Mouse (Mus musculus): ENCODE measurements around the gene Card14. TPM values are rescaled to one million over a fixed set of nuclear protein-coding genes. Genes with fewer than 3 reads are reported as not detected.
A peak's percentile ranks its signal among the peaks of the same experiment; 100 is the strongest.
"Not testable (repeated sequence)": the region's sequence is repeated elsewhere in the genome, so short reads cannot be mapped to it uniquely, and the experiment has no call there.

Gene Card14
- polyA plus RNA-seq, 1 experiment from 2014 or later: 5.3 TPM

DNA sequence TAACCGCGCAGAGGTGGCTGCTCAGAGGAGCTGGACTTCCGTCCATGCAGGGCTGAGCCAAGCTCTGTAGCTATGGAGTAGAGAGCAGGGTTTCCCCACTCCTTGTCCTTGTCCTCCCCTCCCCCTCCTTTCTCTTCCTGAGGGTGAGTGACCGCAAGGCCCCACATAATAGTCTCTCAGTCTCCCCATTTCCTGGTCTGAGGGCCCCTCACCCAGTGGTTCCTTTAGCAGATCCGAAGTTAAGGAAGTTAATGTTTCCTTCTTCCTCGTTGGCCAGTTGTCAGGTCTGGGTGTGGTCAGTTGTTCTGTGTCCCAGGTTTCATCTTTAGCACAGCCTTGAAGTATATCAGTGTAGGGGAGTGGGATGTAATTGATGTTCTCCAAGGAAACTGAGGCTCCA is 67.9 kb downstream of the Card14 start:
- no peak overlapping the region for H3K4me2 ChIP-seq
- no peaks in the 10 kb centered on the region for H3K9me3 ChIP-seq
- H3K4me1 ChIP-seq: no peaks in the 10 kb centered on the region
- peaks cover 38% of the 10 kb centered on the region for H3K36me3 ChIP-seq
- no peak overlapping the region for H3K4me3 ChIP-seq
- WGBS: 76% methylated on average over 6 of the region's 6 CpGs
- H3K27ac ChIP-seq: no peak overlapping the region
- no peak for ATAC-seq (ENCODE audit: insufficient number of reproducible peaks, low FRiP score, low TSS enrichment, low read depth)
- 0 out of 2 replicates have a peak overlapping the region, but pooled peaks have one; percentile 0 for H3K9ac ChIP-seq
- no peaks in the 10 kb centered on the region for H3K27me3 ChIP-seq

DNA sequence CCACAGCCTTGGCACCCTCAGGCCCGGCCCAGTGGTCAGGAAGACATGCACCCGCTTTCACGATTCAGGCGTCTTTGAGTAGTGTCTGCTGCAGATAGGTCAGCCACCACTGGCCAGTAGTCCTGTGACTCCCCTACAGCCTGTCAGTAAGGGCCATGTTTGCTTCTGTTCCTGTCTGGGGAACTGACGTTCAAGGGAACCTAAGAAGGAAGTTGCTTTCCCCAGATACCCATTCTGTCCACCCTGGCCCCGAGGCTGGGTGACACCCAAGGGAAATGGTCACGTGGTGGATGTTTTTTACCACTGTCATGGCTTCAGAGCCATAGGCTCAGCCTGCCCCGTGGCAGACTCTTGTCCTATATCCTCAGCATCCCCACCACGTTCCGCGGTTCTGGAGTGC is 69.8 kb downstream of the Card14 start:
- Histone ChIP-seq H3K9me3 (no peaks in the 10 kb centered on the region), H3K4me1 (no peaks in the 10 kb centered on the region), H3K9ac (no peak overlapping the region), H3K4me2 (no peak overlapping the region), H3K36me3 (peaks cover 43% of the 10 kb centered on the region), H3K4me3 (no peak overlapping the region), H3K27me3 (no peaks in the 10 kb centered on the region), H3K27ac (no peak overlapping the region)
- no peak for ATAC-seq (ENCODE audit: insufficient number of reproducible peaks, low FRiP score, low TSS enrichment, low read depth)
- WGBS: 93% methylated on average over 11 of the region's 11 CpGs

DNA sequence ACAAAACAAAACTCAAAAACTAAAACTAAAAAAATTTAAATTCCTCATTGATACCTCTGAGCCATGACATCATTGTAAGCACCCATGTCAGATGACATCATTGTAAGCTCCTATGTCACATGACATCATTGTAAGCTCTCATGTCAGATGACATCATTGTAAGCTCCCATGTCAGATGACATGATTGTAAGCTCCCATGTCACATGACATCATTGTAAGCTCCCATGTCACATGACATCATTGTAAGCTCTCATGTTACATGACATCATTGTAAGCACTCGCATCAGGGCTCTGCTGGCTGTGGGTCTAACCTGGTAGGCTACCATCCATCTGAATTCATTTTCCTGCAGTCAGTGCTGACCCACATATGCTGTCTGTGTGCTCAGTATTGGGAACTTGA is 71.0 kb downstream of the Card14 start:
- WGBS: 75% methylated on average over 1 of the region's 1 CpGs
- Histone ChIP-seq H3K4me3 (no peak overlapping the region), H3K9me3 (no peaks in the 10 kb centered on the region), H3K27ac (no peak overlapping the region), H3K9ac (no peak overlapping the region), H3K36me3 (peaks cover 43% of the 10 kb centered on the region), H3K4me2 (no peak overlapping the region), H3K27me3 (no peaks in the 10 kb centered on the region), H3K4me1 (no peaks in the 10 kb centered on the region)
- no peak for ATAC-seq (ENCODE audit: insufficient number of reproducible peaks, low FRiP score, low TSS enrichment, low read depth)

DNA sequence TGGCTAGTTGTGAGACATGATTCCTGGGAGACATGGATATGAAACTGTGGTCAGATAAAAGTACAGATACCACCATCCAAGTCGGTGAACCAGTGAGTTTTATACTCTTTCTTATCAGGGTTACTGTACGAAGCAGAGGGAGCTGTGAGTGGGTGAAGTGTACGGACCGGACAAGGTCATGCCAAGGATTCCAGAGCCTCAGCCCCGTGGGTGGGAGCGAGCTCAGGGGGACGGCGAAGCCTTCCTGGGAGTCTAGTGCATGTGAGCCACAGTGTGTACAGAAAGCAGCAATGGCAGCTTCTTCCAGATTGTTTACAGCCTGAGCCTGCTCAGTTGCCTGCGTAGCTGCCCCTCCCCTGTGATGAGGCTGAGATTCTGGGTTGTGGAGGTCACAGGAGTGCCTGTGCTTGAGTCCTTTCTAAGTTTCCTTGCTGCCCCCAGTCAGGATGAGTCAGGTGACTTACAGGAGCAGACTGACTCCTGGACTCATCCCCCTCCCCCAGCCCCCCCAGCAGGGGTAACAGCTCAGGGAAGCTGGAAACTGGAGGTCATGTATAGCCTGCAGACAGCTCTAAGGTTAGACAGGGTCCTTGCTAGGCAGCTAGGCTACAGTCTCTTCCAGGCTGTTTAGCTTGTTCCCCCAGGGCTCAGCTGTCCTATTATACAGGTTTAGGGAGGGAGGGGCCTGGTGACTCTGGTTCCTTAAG is 74.2 kb downstream of the Card14 start:
- no peak for ATAC-seq (ENCODE audit: insufficient number of reproducible peaks, low FRiP score, low TSS enrichment, low read depth)
- H3K36me3 ChIP-seq: peaks cover 37% of the 10 kb centered on the region
- no peak overlapping the region for H3K9ac ChIP-seq
- WGBS: 73% methylated on average over 9 of the region's 9 CpGs
- no peaks in the 10 kb centered on the region for H3K27me3 ChIP-seq
- H3K27ac ChIP-seq: no peak overlapping the region
- no peaks in the 10 kb centered on the region for H3K9me3 ChIP-seq
- no peaks in the 10 kb centered on the region for H3K4me1 ChIP-seq
- no peak overlapping the region for H3K4me3 ChIP-seq
- no peak overlapping the region for H3K4me2 ChIP-seq

DNA sequence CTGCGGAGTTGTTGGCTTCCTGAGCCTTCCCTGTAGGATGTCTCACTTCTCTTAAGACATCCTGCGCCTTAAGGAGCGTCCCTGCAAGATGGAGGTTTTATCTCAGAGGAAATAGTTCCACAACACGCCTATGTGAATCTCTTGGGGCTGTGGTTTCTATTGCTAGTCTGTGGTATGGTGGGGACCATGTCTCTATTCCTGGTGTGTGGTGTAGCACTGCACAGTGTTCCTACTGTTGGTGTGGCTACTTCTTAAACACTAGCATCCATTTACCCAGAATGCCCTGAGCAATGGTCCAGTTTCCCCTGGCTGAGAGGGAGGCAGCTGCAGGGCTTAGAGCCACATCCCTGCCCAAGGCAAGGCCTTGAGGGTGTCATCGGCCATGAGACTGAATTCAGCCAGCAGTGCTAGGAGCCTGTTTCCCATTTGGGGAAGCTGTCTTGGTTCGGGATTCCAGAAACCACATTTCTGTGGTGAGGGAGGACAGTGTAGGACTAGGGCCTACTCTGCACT is 74.8 kb downstream of the Card14 start:
- WGBS: 70% methylated on average over 6 of the region's 6 CpGs
- Histone ChIP-seq H3K9ac (no peak overlapping the region), H3K9me3 (no peaks in the 10 kb centered on the region), H3K4me1 (no peaks in the 10 kb centered on the region), H3K4me2 (no peak overlapping the region), H3K27ac (no peak overlapping the region), H3K4me3 (no peak overlapping the region), H3K27me3 (no peaks in the 10 kb centered on the region), H3K36me3 (peaks cover 33% of the 10 kb centered on the region)
- ATAC-seq (ENCODE audit: insufficient number of reproducible peaks, low FRiP score, low TSS enrichment, low read depth): no peak

DNA sequence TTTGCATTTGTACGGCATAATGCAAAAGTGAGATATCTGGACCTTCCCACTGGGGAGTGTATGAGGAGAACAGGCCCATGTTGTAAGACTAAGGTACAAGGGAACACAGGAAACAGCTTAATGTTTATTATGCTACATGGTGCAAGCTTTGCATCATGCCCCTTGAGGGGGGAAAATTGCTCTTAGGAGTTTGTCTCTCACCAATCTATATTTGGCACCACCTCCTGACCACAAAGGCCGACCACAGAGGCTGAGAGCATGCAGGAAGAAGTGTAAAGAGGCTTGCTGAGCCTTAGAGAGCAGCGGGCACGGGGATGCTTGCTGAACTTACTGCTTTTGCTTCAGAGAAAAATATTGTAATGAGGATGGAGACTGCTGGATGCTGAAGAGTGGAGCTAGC is 77.3 kb downstream of the Card14 start:
- Histone ChIP-seq H3K27ac (no peak overlapping the region), H3K9ac (no peak overlapping the region), H3K4me1 (peaks cover 5% of the 10 kb centered on the region), H3K9me3 (no peaks in the 10 kb centered on the region), H3K36me3 (peaks cover 10% of the 10 kb centered on the region), H3K4me2 (no peak overlapping the region), H3K4me3 (no peak overlapping the region), H3K27me3 (peaks cover 22% of the 10 kb centered on the region)
- ATAC-seq (ENCODE audit: insufficient number of reproducible peaks, low FRiP score, low TSS enrichment, low read depth): no peak
- 72% methylated on average over 4 of the region's 4 CpGs for WGBS

DNA sequence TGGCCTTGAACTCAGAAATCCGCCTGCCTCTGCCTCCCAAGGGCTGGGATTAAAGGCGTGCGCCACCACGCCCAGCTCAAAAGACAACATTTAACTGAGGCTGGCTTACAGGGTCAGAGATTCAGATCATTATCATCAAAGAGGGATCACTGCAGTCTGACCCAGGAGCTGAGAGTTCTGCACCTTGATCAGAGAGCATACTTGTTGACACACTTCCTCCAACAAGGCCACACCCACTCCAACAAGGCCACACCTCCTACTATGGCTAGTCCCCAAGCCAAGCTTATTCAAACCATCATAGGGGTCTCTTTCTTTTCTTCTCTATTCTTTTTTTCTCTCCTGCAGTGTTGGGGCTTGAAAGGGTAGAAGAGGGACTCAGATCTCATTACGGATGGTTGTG is 78.7 kb downstream of the Card14 start:
- Histone ChIP-seq H3K9ac (no peak overlapping the region), H3K4me1 (peaks cover 16% of the 10 kb centered on the region), H3K27ac (no peak overlapping the region), H3K4me3 (no peak overlapping the region), H3K36me3 (peaks cover 2% of the 10 kb centered on the region; the same call in 1 of the 2 replicates), H3K27me3 (peaks cover 29% of the 10 kb centered on the region), H3K9me3 (no peaks in the 10 kb centered on the region), H3K4me2 (no peak overlapping the region)
- ATAC-seq (ENCODE audit: insufficient number of reproducible peaks, low FRiP score, low TSS enrichment, low read depth): no peak
- 93% methylated on average over 5 of the region's 5 CpGs for WGBS

DNA sequence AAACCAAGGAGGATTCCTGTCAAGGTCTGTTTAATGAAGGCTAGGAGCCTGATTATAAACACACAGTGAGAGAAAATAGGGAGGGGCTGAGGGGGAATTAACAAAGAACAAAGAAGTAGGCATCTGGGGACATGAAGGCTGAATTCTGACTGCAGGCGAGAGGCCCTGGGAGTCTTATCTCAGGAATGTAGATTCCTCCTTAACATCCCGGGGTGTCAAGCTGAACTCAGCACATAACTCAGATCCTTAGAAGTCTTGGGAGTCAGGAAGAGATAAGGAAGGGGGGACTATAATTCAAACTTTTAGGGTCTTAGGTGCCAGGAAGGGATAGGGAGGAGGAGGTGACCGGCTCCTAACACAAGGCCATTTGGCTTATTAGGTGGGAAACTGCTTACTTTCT is 79.7 kb downstream of the Card14 start:
- not testable (repeated sequence) for H3K27ac ChIP-seq; H3K4me2 ChIP-seq; H3K9me3 ChIP-seq; ATAC-seq (ENCODE audit: insufficient number of reproducible peaks, low FRiP score, low TSS enrichment, low read depth); H3K9ac ChIP-seq; H3K36me3 ChIP-seq; H3K4me3 ChIP-seq
- 14% methylated on average over 3 of the region's 3 CpGs for WGBS
- Histone ChIP-seq H3K4me1 (peaks cover 23% of the 10 kb centered on the region), H3K27me3 (peaks cover 38% of the 10 kb centered on the region)

DNA sequence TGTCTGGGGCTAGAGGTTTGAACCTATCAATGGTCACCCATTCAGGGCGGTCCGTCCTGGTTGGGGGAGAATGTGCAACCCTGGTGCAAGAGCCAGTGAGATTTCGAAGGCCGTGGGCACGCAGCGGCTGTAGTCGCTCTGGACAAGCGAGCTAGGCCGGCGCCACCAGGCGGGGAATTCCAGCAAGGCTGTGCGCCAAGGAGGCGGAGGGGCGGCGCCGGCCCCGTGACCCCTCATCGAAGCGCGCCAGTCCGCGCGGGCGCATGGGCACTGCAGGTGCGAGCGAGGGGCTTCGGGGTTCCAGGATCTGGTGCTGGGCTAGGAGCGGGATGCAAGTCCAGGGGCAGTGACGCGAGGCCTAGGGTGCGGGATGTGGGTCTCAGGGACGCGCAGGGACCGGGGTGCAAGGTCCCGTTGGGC is 82.3 kb downstream of the Card14 start:
- peak; percentile 57 for ATAC-seq (ENCODE audit: insufficient number of reproducible peaks, low FRiP score, low TSS enrichment, low read depth)
- peak overlapping the region; percentile 83 for H3K27ac ChIP-seq

DNA sequence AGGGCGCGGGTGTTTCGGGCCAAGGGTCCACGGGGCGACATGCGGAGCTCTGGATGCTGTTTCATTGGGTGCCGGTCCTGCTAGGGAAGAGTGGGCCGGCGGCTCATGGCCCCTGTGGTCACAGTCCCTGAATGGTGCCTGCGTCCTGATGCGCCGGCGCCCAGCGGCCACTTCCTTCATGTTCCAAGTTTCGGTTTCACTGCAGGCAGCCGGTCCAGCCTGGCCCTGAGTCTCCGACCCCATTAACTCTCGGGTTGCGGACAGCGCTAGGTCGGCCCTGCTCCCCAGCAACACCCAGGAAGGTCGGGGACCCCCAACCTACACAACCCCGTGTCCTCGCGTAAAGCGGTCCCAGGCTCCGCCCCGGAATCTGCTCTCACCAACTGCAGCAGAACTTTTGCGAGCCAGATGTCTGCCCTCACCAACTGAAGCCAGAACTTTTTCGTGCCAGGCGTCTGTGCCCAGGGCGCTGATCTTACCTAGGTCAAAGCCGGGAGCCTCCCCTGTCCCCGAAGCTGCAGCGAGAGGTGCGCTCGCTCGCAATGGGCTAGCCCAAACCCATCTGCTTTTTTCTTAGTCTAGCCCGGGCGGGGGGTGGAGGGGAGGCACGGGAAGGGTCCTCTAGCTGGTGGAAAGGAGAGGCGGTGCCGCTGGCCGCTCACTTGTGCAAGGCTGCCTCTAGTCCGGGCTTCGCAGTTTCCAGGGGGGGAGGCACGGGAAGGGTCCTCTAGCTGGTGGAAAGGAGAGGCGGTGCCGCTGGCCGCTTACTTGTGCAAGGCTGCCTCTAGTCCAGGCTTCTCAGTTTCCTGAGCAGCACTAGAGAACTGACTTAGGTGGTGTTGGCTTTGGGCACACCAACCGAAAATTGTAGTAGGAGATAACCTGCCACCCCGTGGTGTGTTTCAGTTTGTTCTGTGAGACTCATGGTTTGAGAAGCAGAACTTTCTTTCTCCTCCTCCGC is 83.0 kb downstream of the Card14 start:
- H3K9ac ChIP-seq: peak overlapping the region; percentile 58
- H3K4me3 ChIP-seq: peak overlapping the region; percentile 68
- H3K4me1 ChIP-seq: peaks cover 39% of the 10 kb centered on the region
- no peaks in the 10 kb centered on the region for H3K36me3 ChIP-seq
- peak overlapping the region; percentile 96 for H3K4me2 ChIP-seq
- no peak for ATAC-seq (ENCODE audit: insufficient number of reproducible peaks, low FRiP score, low TSS enrichment, low read depth)
- H3K27me3 ChIP-seq: peaks cover 53% of the 10 kb centered on the region
- H3K9me3 ChIP-seq: no peaks in the 10 kb centered on the region
- H3K27ac ChIP-seq: peak overlapping the region; percentile 83
- 2% methylated on average over 53 of the region's 53 CpGs for WGBS

More for the DNA sequence above, 82.3 kb downstream of the Card14 start:
- WGBS: 2% methylated on average over 35 of the region's 35 CpGs
- Histone ChIP-seq H3K9me3 (no peaks in the 10 kb centered on the region), H3K36me3 (no peaks in the 10 kb centered on the region), H3K4me2 (peak overlapping the region; percentile 96), H3K4me3 (peak overlapping the region; percentile 68), H3K27me3 (peaks cover 47% of the 10 kb centered on the region), H3K4me1 (peaks cover 39% of the 10 kb centered on the region), H3K9ac (peak overlapping the region; percentile 58)

DNA sequence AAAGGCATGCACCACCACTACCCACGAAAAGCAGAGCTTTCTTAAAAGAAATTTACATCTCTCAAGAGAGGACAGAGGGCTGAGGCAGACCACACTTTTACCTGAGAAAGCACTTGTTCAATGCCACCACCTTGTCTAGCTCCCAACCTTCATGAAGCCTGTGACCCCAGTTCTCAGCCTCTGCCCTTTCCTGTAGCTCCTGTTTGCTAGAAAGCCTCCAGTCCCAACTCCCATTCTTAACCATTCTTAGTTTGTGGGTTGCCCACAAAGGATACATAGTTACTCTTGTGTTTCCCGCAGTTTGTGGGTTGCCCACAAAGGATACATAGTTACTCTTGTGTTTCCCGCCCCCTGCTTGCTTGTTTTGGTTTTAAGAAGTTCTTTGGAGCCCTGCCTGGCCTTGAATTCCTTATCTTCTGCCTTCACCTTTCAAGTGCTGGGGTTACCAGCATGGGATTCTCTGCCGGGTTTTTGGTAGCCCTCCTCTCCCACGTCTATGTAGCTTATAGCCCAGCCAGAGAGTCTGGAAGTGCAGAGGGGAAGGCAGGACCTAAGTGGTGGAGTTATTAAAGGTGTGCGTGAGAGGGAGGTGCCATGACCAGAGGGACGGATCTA is 83.9 kb downstream of the Card14 start:
- Histone ChIP-seq H3K9me3 (no peaks in the 10 kb centered on the region), H3K9ac (no peak overlapping the region), H3K4me2 (peak overlapping the region; percentile 96; the same call in 1 of the 2 replicates), H3K27ac (no peak overlapping the region), H3K27me3 (peaks cover 58% of the 10 kb centered on the region), H3K4me1 (peaks cover 39% of the 10 kb centered on the region), H3K4me3 (peak overlapping the region; percentile 68; the same call in 1 of the 2 replicates), H3K36me3 (no peaks in the 10 kb centered on the region)
- 34% methylated on average over 7 of the region's 7 CpGs for WGBS
- ATAC-seq (ENCODE audit: insufficient number of reproducible peaks, low FRiP score, low TSS enrichment, low read depth): no peak

Measured in limb, embryonic 15.5 days (tissue).